Mouse (Mus musculus) lung, adult 2 months (tissue): ENCODE results near the gene Nfatc4. TPM values are rescaled to one million over a fixed set of nuclear protein-coding genes. Genes with fewer than 3 reads are reported as not detected.

Experiments
- DNase-seq: peaks from one replicate; pipeline ENCODE4 v3.0.0; 2022
- H3K4me1 ChIP-seq: fragments of 200-500 bp; 2 replicates; pipeline ENCODE4 v1.6.1; 2011; ENCODE audit warnings: low read length; ENCODE audit not compliant: control insufficient read depth, insufficient read depth
- H3K4me3 ChIP-seq: fragments of 200-500 bp; replicated peaks from 2 replicates; pipeline ENCODE3; 2011; ENCODE audit warnings: low read depth, mild to moderate bottlenecking, control low read depth, low read length; ENCODE audit errors: extremely low read depth
- CTCF ChIP-seq: fragments of 200-500 bp; IDR thresholded peaks from 2 replicates; pipeline ENCODE4 v1.5.1; 2011; ENCODE audit warnings: mild to moderate bottlenecking, low read length, control low read depth; ENCODE audit not compliant: insufficient read depth
- POLR2A ChIP-seq: fragments of 200-500 bp; IDR thresholded peaks from 2 replicates; pipeline ENCODE4 v1.6.1; 2011; ENCODE audit warnings: low read depth, mild to moderate bottlenecking, control low read depth, low read length, borderline replicate concordance; ENCODE audit errors: extremely low read depth
- WGBS: fragments of 180-500 bp; shearing (Covaris S2); methylation state at CpG from one replicate; pipeline ENCODE4 v1.1.7; 2018; 5-methylcytosine and 5-hydroxymethylcytosine counted together
- polyA plus RNA-seq: library from polyadenylated mRNA; depleted of rRNA; stranded (reverse); fragments of >200 nt; gene quantifications from 2 replicates; pipeline ENCODE4 v1.2.3, GENCODE M21; 2012

Nfatc4 gene
- polyA plus RNA-seq, 1 experiment = 27.3 TPM

GRCm38 (mm10) chr14:55826551-55827340 is 3.8 kb downstream of the Nfatc4 start:
- H3K4me1 ChIP-seq = peaks cover 3% of the 10 kb centered on the region; the same call in 1 of the 2 replicates
- 58% methylated on average over 41 of the region's 41 CpGs for WGBS
- no peak overlapping the region for H3K4me3 ChIP-seq

GRCm38 (mm10) chr14:55828716-55829263 is 5.8 kb downstream of the Nfatc4 start:
- 56% methylated on average over 3 of the region's 3 CpGs for WGBS
- Histone ChIP-seq H3K4me3 (no peak overlapping the region), H3K4me1 (peaks cover 3% of the 10 kb centered on the region; the same call in 1 of the 2 replicates)
- TF ChIP-seq POLR2A (no peak), CTCF (no peak)
- no peak for DNase-seq

More at GRCm38 (mm10) chr14:55826551-55827340, 3.8 kb downstream of the Nfatc4 start:
- TF ChIP-seq CTCF = no peak
- no peak for TF ChIP-seq POLR2A
- DNase-seq = no peak

- DNase-seq = no peak
- Histone ChIP-seq H3K4me3 (no peak overlapping the region), H3K4me1 (no peaks in the 10 kb centered on the region; the same call in 1 of the 2 replicates)
- WGBS = 92% methylated on average over 16 of the region's 16 CpGs
- TF ChIP-seq CTCF (no peak), POLR2A (no peak)
These were observed 6.9 kb downstream of the Nfatc4 start for GRCm38 (mm10) chr14:55829854-55830253.

GRCm38 (mm10) chr14:55830331-55830730 is 7.4 kb downstream of the Nfatc4 start:
- Histone ChIP-seq H3K4me1 (no peaks in the 10 kb centered on the region; the same call in 1 of the 2 replicates), H3K4me3 (no peak overlapping the region)
- TF ChIP-seq CTCF = no peak
- TF ChIP-seq POLR2A = no peak
- no peak for DNase-seq
- WGBS = 66% methylated on average over 4 of the region's 4 CpGs

- DNase-seq = no peak
- 86% methylated on average over 4 of the region's 4 CpGs for WGBS
- no peak overlapping the region for H3K4me3 ChIP-seq
- H3K4me1 ChIP-seq = no peaks in the 10 kb centered on the region; the same call in 1 of the 2 replicates
- no peak for TF ChIP-seq POLR2A
- no peak for TF ChIP-seq CTCF
These were observed 10.2 kb downstream of the Nfatc4 start for GRCm38 (mm10) chr14:55833126-55833525.

- no peak for TF ChIP-seq POLR2A
- no peak for TF ChIP-seq CTCF
- 61% methylated on average over 5 of the region's 5 CpGs for WGBS
- DNase-seq = no peak
- H3K4me1 ChIP-seq = no peaks in the 10 kb centered on the region; the same call in 1 of the 2 replicates
- H3K4me3 ChIP-seq = no peak overlapping the region
These were observed 12.0 kb downstream of the Nfatc4 start for GRCm38 (mm10) chr14:55834808-55835533.

- no peak for DNase-seq
- TF ChIP-seq CTCF (no peak), POLR2A (no peak)
- H3K4me1 ChIP-seq = no peaks in the 10 kb centered on the region; the same call in 1 of the 2 replicates
- WGBS = 92% methylated on average over 5 of the region's 5 CpGs
- H3K4me3 ChIP-seq = no peak overlapping the region
These were observed 15.4 kb downstream of the Nfatc4 start for GRCm38 (mm10) chr14:55838312-55838711.

GRCm38 (mm10) chr14:55838740-55839139 is 15.8 kb downstream of the Nfatc4 start:
- DNase-seq = no peak
- no peak overlapping the region for H3K4me3 ChIP-seq
- WGBS = 84% methylated on average over 4 of the region's 4 CpGs
- TF ChIP-seq CTCF = no peak
- no peak for TF ChIP-seq POLR2A
- no peaks in the 10 kb centered on the region; the same call in 1 of the 2 replicates for H3K4me1 ChIP-seq

GRCm38 (mm10) chr14:55840853-55841366 is 18.0 kb downstream of the Nfatc4 start:
- H3K4me1 ChIP-seq = no peaks in the 10 kb centered on the region
- no peak for TF ChIP-seq CTCF
- TF ChIP-seq POLR2A = no peak
- H3K4me3 ChIP-seq = no peak overlapping the region
- DNase-seq = no peak
- 56% methylated on average over 4 of the region's 4 CpGs for WGBS
